Mouse (Mus musculus): ENCODE results near the gene Tmem151b.

DNA sequence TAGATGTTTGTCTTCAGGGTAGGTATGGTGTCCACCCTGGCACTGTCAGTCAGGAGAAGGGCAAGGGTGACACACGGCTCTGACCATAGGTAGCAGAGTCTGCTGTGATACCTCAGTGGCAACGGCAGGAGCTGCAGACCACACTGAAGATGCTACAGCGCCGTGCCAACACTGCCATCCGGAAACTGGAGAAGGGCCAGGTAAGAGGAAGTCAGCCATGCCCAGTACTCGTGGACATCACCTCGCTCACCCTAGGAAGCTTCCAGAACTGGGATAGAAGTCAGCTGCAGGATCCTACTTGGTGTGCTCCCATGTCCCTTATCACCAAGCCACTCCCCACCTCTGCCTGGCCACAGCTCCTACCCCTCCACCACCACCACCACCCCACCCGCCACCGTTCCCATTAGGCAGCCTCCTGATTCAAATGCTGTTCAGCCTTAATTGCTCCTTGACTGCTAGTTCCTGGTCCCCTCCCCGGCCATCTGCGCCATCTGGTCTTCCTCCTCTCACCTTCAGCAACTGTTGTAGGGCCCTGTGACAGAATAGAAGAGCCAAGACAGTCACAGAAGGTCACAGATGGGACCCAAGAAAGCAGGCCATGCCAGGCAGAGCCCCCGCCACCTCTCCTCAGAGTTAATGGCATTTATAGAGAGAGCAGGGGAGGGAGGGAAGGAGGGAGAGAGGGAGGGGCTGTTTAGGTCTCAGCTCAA is 30.6 kb downstream of the Tmem151b start:
- no peak for TF ChIP-seq CTCF (conservative IDR thresholded peaks at IDR 0.05; ENCODE audit: low read length)
- TF ChIP-seq POU5F1 (IDR thresholded peaks at IDR 0.05; ENCODE audit: borderline replicate concordance, low read length) = no peak
- TF ChIP-seq NANOG (IDR thresholded peaks at IDR 0.05; ENCODE audit: borderline replicate concordance, low read length) = no peak
